Mouse (Mus musculus): ENCODE results near the gene Alk. TPM values are rescaled to one million over a fixed set of nuclear protein-coding genes. Genes with fewer than 3 reads are reported as not detected.

The Alk gene
- polyA plus RNA-seq, 1 experiment from 2014 or later: 2.2 TPM

DNA sequence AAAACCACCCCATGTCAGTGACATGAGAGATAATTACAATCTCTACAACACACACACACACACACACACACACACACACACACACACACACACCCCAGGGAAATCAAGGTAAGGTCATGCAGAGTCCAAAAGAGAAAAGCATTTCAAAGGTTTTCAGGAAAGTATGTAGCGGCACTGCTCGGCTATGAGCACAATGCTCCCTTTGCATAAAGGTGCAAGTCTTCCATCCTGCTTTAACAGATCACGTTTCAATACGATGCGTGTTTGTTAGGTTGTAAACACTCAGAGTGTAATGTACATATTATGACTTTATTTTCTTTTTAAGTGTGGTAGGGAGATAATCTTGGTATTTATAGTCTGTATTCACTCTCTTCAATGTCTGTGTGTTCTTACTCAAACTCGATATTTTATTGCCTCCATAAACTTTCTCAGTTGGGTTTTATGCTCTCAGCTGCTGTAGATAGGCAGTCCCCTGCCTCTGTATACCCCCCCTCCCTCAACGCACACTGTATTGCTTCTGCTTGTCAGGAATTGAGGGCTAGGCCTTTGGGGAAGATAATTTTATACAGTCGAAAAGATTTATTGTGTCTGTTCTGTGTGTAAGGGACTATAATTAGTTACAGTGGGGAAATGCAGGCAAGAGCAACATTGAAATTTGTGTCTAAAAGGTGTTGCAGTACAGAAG, 780.7 kb downstream of the Alk start:
- whole genome bisulfite sequencing: 52% methylated on average over 8 of the region's 8 CpGs
- no peaks in the 10 kb centered on the region for H3K27me3 ChIP-seq (replicated peaks)
- peak; percentile 33; the same call in 1 of the 2 replicates for ATAC-seq (ENCODE audit: low FRiP score, low read depth)
- no peak overlapping the region for H3K9ac ChIP-seq
- H3K27ac ChIP-seq: no peak overlapping the region
- H3K9me3 ChIP-seq: no peaks in the 10 kb centered on the region
- no peak overlapping the region for H3K4me2 ChIP-seq (replicated peaks)
- H3K4me1 ChIP-seq: no peaks in the 10 kb centered on the region
- H3K4me3 ChIP-seq: no peak overlapping the region
- peaks cover 25% of the 10 kb centered on the region for H3K36me3 ChIP-seq

Other genes starting within 250 kb of the Alk start
- gene Ypel5, start 231.8 kb upstream of the Alk start, polyA plus RNA-seq (2016; fragmentation: Nextera tagmentation; extraction: Ambion mirVana): 82.7 and 87.7 TPM in 2 replicates